Mouse (Mus musculus) megakaryocyte progenitor cell, adult 5-6 weeks (primary cell): ENCODE measurements around the gene Itpr2. TPM values are rescaled to one million over a fixed set of nuclear protein-coding genes. Genes with fewer than 3 reads are reported as not detected.

ENCODE experiments used
- ATAC-seq: replicated peaks from 2 replicates; pipeline ENCODE4 v1.8.0; 2016; ENCODE audit warnings: mild to moderate bottlenecking, moderate TSS enrichment, inconsistent platforms; ENCODE audit not compliant: poor library complexity
- total RNA-seq, 2 experiments: library from RNA; stranded (forward) in 1 of 2; stranded (reverse) in 1 of 2; fragments of 157-497, 149-512 nt in 1 of 2; fragments of 200-1000 nt in 1 of 2; gene quantifications; 2 replicates each; pipeline versions ENCODE4 v1.2.3 to v1.2.4; 2015 to 2017

The Itpr2 gene
- total RNA-seq, 2 experiments from 2014 or later: 6.9 to 13.3 TPM

- ATAC-seq: no peak
Observed at GRCm38 (mm10) chr6:146371511-146371910, 130.5 kb downstream of the Itpr2 start.

- ATAC-seq: no peak
Observed at GRCm38 (mm10) chr6:146366180-146366579, 135.8 kb downstream of the Itpr2 start.

GRCm38 (mm10) chr6:146357911-146358310 is 144.1 kb downstream of the Itpr2 start:
- no peak for ATAC-seq

GRCm38 (mm10) chr6:146352258-146352805 is 149.7 kb downstream of the Itpr2 start:
- no peak for ATAC-seq

GRCm38 (mm10) chr6:146351816-146352215 is 150.2 kb downstream of the Itpr2 start:
- ATAC-seq: no peak

GRCm38 (mm10) chr6:146347568-146347967 is 154.5 kb downstream of the Itpr2 start:
- ATAC-seq: no peak

GRCm38 (mm10) chr6:146346545-146347195 is 155.4 kb downstream of the Itpr2 start:
- no peak for ATAC-seq

GRCm38 (mm10) chr6:146344732-146345131 is 157.3 kb downstream of the Itpr2 start:
- ATAC-seq: peak; percentile 80

- no peak for ATAC-seq
Observed at GRCm38 (mm10) chr6:146343671-146344384, 158.2 kb downstream of the Itpr2 start.

- ATAC-seq: no peak
Observed at GRCm38 (mm10) chr6:146342995-146343394, 159.0 kb downstream of the Itpr2 start.

- no peak for ATAC-seq
Observed at GRCm38 (mm10) chr6:146341934-146342333, 160.1 kb downstream of the Itpr2 start.

- ATAC-seq: 0 out of 2 replicates have a peak, but pooled peaks have one; percentile 14
Observed at GRCm38 (mm10) chr6:146341413-146341812, 160.6 kb downstream of the Itpr2 start.

GRCm38 (mm10) chr6:146340951-146341350 is 161.1 kb downstream of the Itpr2 start:
- ATAC-seq: no peak

GRCm38 (mm10) chr6:146339779-146340178 is 162.2 kb downstream of the Itpr2 start:
- ATAC-seq: peak; percentile 86

- ATAC-seq: no peak
Observed at GRCm38 (mm10) chr6:146337237-146337636, 164.8 kb downstream of the Itpr2 start.

- no peak for ATAC-seq
Observed at GRCm38 (mm10) chr6:146335191-146335590, 166.8 kb downstream of the Itpr2 start.

GRCm38 (mm10) chr6:146333506-146333905 is 168.5 kb downstream of the Itpr2 start:
- no peak for ATAC-seq

GRCm38 (mm10) chr6:146331017-146331669 is 170.9 kb downstream of the Itpr2 start:
- 0 out of 2 replicates have a peak, but pooled peaks have one; percentile 23 for ATAC-seq

- ATAC-seq: peak; percentile 65
Observed at GRCm38 (mm10) chr6:146329079-146329478, 172.9 kb downstream of the Itpr2 start.

- no peak for ATAC-seq
Observed at GRCm38 (mm10) chr6:146326631-146327030, 175.4 kb downstream of the Itpr2 start.

- no peak for ATAC-seq
Observed at GRCm38 (mm10) chr6:146324541-146325204, 177.3 kb downstream of the Itpr2 start.
